Mouse (Mus musculus): ENCODE measurements around the gene Tbpl1. TPM values are rescaled to one million over a fixed set of nuclear protein-coding genes. Genes with fewer than 3 reads are reported as not detected.
A peak's percentile ranks its signal among the peaks of the same experiment; 100 is the strongest.

Gene Tbpl1
- polyA plus RNA-seq, 1 experiment from 2014 or later = 62.7 TPM

GRCm38 (mm10) chr10:22696236-22696635 lies 35.5 kb downstream of the Tbpl1 start:
- Histone ChIP-seq H3K4me1 (ENCODE audit: insufficient read depth, low read length) (0 out of 2 replicates have a peak, but pooled peaks cover 12% of the 10 kb centered on the region), H3K9me3 (ENCODE audit: low read length) (no peaks in the 10 kb centered on the region), H3K36me3 (ENCODE audit: insufficient read depth, low read length) (no peaks in the 10 kb centered on the region), H3K9ac (replicated peaks; ENCODE audit: low read length) (no peak overlapping the region), H3K4me3 (ENCODE audit: low read length) (no peak overlapping the region), H3K27me3 (ENCODE audit: insufficient read depth, low read length) (no peaks in the 10 kb centered on the region), H3K27ac (ENCODE audit: low read length) (no peak overlapping the region), H3K4me2 (replicated peaks; ENCODE audit: low read depth, low read length) (no peak overlapping the region)
- 83% methylated on average over 9 of the region's 9 CpGs for WGBS
- ATAC-seq (ENCODE audit: low FRiP score, low TSS enrichment) = no peak

GRCm38 (mm10) chr10:22675848-22676630 lies 55.7 kb downstream of the Tbpl1 start:
- Histone ChIP-seq H3K27me3 (ENCODE audit: insufficient read depth, low read length) (no peaks in the 10 kb centered on the region), H3K9ac (replicated peaks; ENCODE audit: low read length) (no peak overlapping the region), H3K4me2 (replicated peaks; ENCODE audit: low read depth, low read length) (no peak overlapping the region), H3K36me3 (ENCODE audit: insufficient read depth, low read length) (no peaks in the 10 kb centered on the region), H3K4me1 (ENCODE audit: insufficient read depth, low read length) (no peaks in the 10 kb centered on the region), H3K4me3 (ENCODE audit: low read length) (no peak overlapping the region), H3K27ac (ENCODE audit: low read length) (no peak overlapping the region), H3K9me3 (ENCODE audit: low read length) (peaks cover 7% of the 10 kb centered on the region; the same call in 1 of the 2 replicates)
- 83% methylated on average over 13 of the region's 13 CpGs for WGBS
- ATAC-seq (ENCODE audit: low FRiP score, low TSS enrichment) = no peak

- WGBS = 91% methylated on average over 8 of the region's 8 CpGs
- no peaks in the 10 kb centered on the region for H3K4me1 ChIP-seq (ENCODE audit: insufficient read depth, low read length)
Observed at GRCm38 (mm10) chr10:22674176-22674575, 57.6 kb downstream of the Tbpl1 start.

GRCm38 (mm10) chr10:22668509-22668908 lies 63.2 kb downstream of the Tbpl1 start:
- 88% methylated on average over 13 of the region's 13 CpGs for WGBS
- H3K9ac ChIP-seq (replicated peaks; ENCODE audit: low read length) = no peak overlapping the region
- H3K4me3 ChIP-seq (ENCODE audit: low read length) = no peak overlapping the region

More at GRCm38 (mm10) chr10:22674176-22674575, 57.6 kb downstream of the Tbpl1 start:
- Histone ChIP-seq H3K4me3 (ENCODE audit: low read length) (no peak overlapping the region), H3K9me3 (ENCODE audit: low read length) (peaks cover 5% of the 10 kb centered on the region; the same call in 1 of the 2 replicates), H3K27ac (ENCODE audit: low read length) (no peak overlapping the region), H3K9ac (replicated peaks; ENCODE audit: low read length) (no peak overlapping the region), H3K4me2 (replicated peaks; ENCODE audit: low read depth, low read length) (no peak overlapping the region), H3K36me3 (ENCODE audit: insufficient read depth, low read length) (no peaks in the 10 kb centered on the region), H3K27me3 (ENCODE audit: insufficient read depth, low read length) (no peaks in the 10 kb centered on the region)
- no peak for ATAC-seq (ENCODE audit: low FRiP score, low TSS enrichment)

GRCm38 (mm10) chr10:22660286-22661000 lies 71.3 kb downstream of the Tbpl1 start:
- Histone ChIP-seq H3K4me3 (ENCODE audit: low read length) (no peak overlapping the region), H3K4me1 (ENCODE audit: insufficient read depth, low read length) (peaks cover 16% of the 10 kb centered on the region), H3K27me3 (ENCODE audit: insufficient read depth, low read length) (no peaks in the 10 kb centered on the region), H3K9ac (replicated peaks; ENCODE audit: low read length) (no peak overlapping the region), H3K27ac (ENCODE audit: low read length) (no peak overlapping the region), H3K9me3 (ENCODE audit: low read length) (no peaks in the 10 kb centered on the region), H3K36me3 (ENCODE audit: insufficient read depth, low read length) (0 out of 2 replicates have a peak, but pooled peaks cover 3% of the 10 kb centered on the region), H3K4me2 (replicated peaks; ENCODE audit: low read depth, low read length) (no peak overlapping the region)
- WGBS = 81% methylated on average over 5 of the region's 5 CpGs
- ATAC-seq (ENCODE audit: low FRiP score, low TSS enrichment) = no peak

More at GRCm38 (mm10) chr10:22668509-22668908, 63.2 kb downstream of the Tbpl1 start:
- no peak overlapping the region for H3K27ac ChIP-seq (ENCODE audit: low read length)
- 0 out of 2 replicates have a peak, but pooled peaks cover 3% of the 10 kb centered on the region for H3K36me3 ChIP-seq (ENCODE audit: insufficient read depth, low read length)
- ATAC-seq (ENCODE audit: low FRiP score, low TSS enrichment) = no peak
- no peak overlapping the region for H3K4me2 ChIP-seq (replicated peaks; ENCODE audit: low read depth, low read length)
- H3K9me3 ChIP-seq (ENCODE audit: low read length) = no peaks in the 10 kb centered on the region
- no peaks in the 10 kb centered on the region for H3K4me1 ChIP-seq (ENCODE audit: insufficient read depth, low read length)
- no peaks in the 10 kb centered on the region for H3K27me3 ChIP-seq (ENCODE audit: insufficient read depth, low read length)

GRCm38 (mm10) chr10:22659386-22659725 lies 72.4 kb downstream of the Tbpl1 start:
- no peaks in the 10 kb centered on the region for H3K9me3 ChIP-seq (ENCODE audit: low read length)
- no peak for ATAC-seq (ENCODE audit: low FRiP score, low TSS enrichment)
- H3K9ac ChIP-seq (replicated peaks; ENCODE audit: low read length) = no peak overlapping the region
- H3K27me3 ChIP-seq (ENCODE audit: insufficient read depth, low read length) = no peaks in the 10 kb centered on the region
- 85% methylated on average over 10 of the region's 10 CpGs for WGBS
- no peak overlapping the region for H3K4me3 ChIP-seq (ENCODE audit: low read length)
- H3K36me3 ChIP-seq (ENCODE audit: insufficient read depth, low read length) = no peaks in the 10 kb centered on the region
- H3K4me2 ChIP-seq (replicated peaks; ENCODE audit: low read depth, low read length) = no peak overlapping the region
- no peak overlapping the region for H3K27ac ChIP-seq (ENCODE audit: low read length)
- peaks cover 16% of the 10 kb centered on the region for H3K4me1 ChIP-seq (ENCODE audit: insufficient read depth, low read length)

GRCm38 (mm10) chr10:22658534-22659385 lies 73.0 kb downstream of the Tbpl1 start:
- 27% methylated on average over 23 of the region's 23 CpGs for WGBS
- no peak overlapping the region for H3K9ac ChIP-seq (replicated peaks; ENCODE audit: low read length)
- peak overlapping the region; percentile 46 for H3K4me2 ChIP-seq (replicated peaks; ENCODE audit: low read depth, low read length)
- peak; percentile 88 for ATAC-seq (ENCODE audit: low FRiP score, low TSS enrichment)
- H3K27me3 ChIP-seq (ENCODE audit: insufficient read depth, low read length) = no peaks in the 10 kb centered on the region
- no peak overlapping the region for H3K27ac ChIP-seq (ENCODE audit: low read length)
- H3K4me1 ChIP-seq (ENCODE audit: insufficient read depth, low read length) = peaks cover 16% of the 10 kb centered on the region
- peak overlapping the region; percentile 6; the same call in 1 of the 2 replicates for H3K4me3 ChIP-seq (ENCODE audit: low read length)
- no peaks in the 10 kb centered on the region for H3K36me3 ChIP-seq (ENCODE audit: insufficient read depth, low read length)
- H3K9me3 ChIP-seq (ENCODE audit: low read length) = no peaks in the 10 kb centered on the region

Small RNA genes within 50 kb of the gene (microRNA-seq; reads per million reads assigned to microRNA genes)
- gene Mir7663 = 1.1 reads per million

Other genes with a start within 250 kb of the Tbpl1 start
- 2.3 and 2.6 TPM in 2 replicates for gene Slc2a12, start 86.9 kb downstream of the Tbpl1 start, polyA plus RNA-seq (2015; fragmentation: Nextera tagmentation; extraction: Ambion mirVana)
- 357 and 367 TPM in 2 replicates for gene Tcf21, start 88.2 kb upstream of the Tbpl1 start, polyA plus RNA-seq (2015; fragmentation: Nextera tagmentation; extraction: Ambion mirVana)